Mouse (Mus musculus) myocyte (in vitro differentiated cells): Measurements from ENCODE around the gene Filip1. TPM values are rescaled to one million over a fixed set of nuclear protein-coding genes. Genes with fewer than 3 reads are reported as not detected.

Source experiments
- H3K27me3 ChIP-seq: one replicate; pipeline ENCODE4 v1.6.1; 2011; ENCODE audit not compliant: control insufficient read depth, insufficient read depth, insufficient read length
- H3K36me3 ChIP-seq: one replicate; pipeline ENCODE4 v1.6.1; 2011; ENCODE audit not compliant: control insufficient read depth, insufficient read depth
- H3K4me2 ChIP-seq: one replicate; pipeline ENCODE4 v1.6.1; 2011; ENCODE audit warnings: low read depth, control low read depth
- H3K4me3 ChIP-seq: one replicate; pipeline ENCODE4 v1.5.1; 2011; ENCODE audit warnings: mild to moderate bottlenecking, control low read depth, moderate library complexity
- H3K79me2 ChIP-seq: one replicate; pipeline ENCODE4 v1.6.1; 2011; ENCODE audit not compliant: control insufficient read depth, insufficient read depth
- H3ac ChIP-seq: one replicate; pipeline ENCODE4 v1.6.1; 2011; ENCODE audit not compliant: control insufficient read depth, insufficient read length
- CEBPB ChIP-seq: IDR thresholded peaks from 2 replicates; pipeline ENCODE4 v1.6.1; 2011; ENCODE audit warnings: mild to moderate bottlenecking, moderate library complexity; ENCODE audit not compliant: poor library complexity, insufficient read depth, severe bottlenecking
- E2F4 ChIP-seq: IDR thresholded peaks from one replicate; pipeline ENCODE4 v1.6.1; 2011; ENCODE audit warnings: mild to moderate bottlenecking, control low read depth, moderate library complexity; ENCODE audit not compliant: insufficient read depth
- MAX ChIP-seq: IDR thresholded peaks from one replicate; pipeline ENCODE4 v1.6.1; 2011; ENCODE audit warnings: low read depth, mild to moderate bottlenecking, control low read depth
- MYOD1 ChIP-seq, 3 experiments: IDR thresholded peaks; one replicate each; pipeline ENCODE4 v1.6.1; 2011; ENCODE audit warnings: control low read depth in 2 of 3, low read depth in 2 of 3, mild to moderate bottlenecking in 2 of 3, moderate library complexity in 1 of 3; ENCODE audit not compliant: insufficient read length in 2 of 3, control insufficient read depth in 1 of 3
- MYOG ChIP-seq, 3 experiments: IDR thresholded peaks; one replicate each; pipeline ENCODE4 v1.6.1; 2011; ENCODE audit warnings: control low read depth in 2 of 3, low read depth in 2 of 3, mild to moderate bottlenecking in 2 of 3; ENCODE audit not compliant: insufficient read length in 2 of 3, control insufficient read depth in 1 of 3, insufficient read depth in 1 of 3
- POLR2A ChIP-seq: IDR thresholded peaks from one replicate; pipeline ENCODE4 v1.6.1; 2011; ENCODE audit warnings: low read depth, mild to moderate bottlenecking, control low read depth, moderate library complexity; ENCODE audit not compliant: insufficient read length
- POLR2AphosphoS2 ChIP-seq: IDR thresholded peaks from one replicate; pipeline ENCODE4 v1.6.1; 2011; ENCODE audit warnings: low read depth, control low read depth; ENCODE audit not compliant: insufficient read length
- REST ChIP-seq: IDR thresholded peaks from one replicate; pipeline ENCODE4 v1.6.1; 2011; ENCODE audit warnings: mild to moderate bottlenecking, control low read depth, moderate library complexity; ENCODE audit not compliant: insufficient read depth, insufficient read length
- SRF ChIP-seq: IDR thresholded peaks from one replicate; pipeline ENCODE4 v1.6.1; 2011; ENCODE audit warnings: low read depth; ENCODE audit not compliant: control insufficient read depth, insufficient read length
- TCF12 ChIP-seq: IDR thresholded peaks from one replicate; pipeline ENCODE4 v1.6.1; 2011; ENCODE audit warnings: mild to moderate bottlenecking, control low read depth; ENCODE audit not compliant: poor library complexity, insufficient read depth, severe bottlenecking
- TCF3 ChIP-seq: IDR thresholded peaks from one replicate; pipeline ENCODE4 v1.6.1; 2011; ENCODE audit warnings: low read depth, control low read depth; ENCODE audit not compliant: insufficient read length
- USF1 ChIP-seq: IDR thresholded peaks from one replicate; pipeline ENCODE4 v1.6.1; 2011; ENCODE audit warnings: low read depth, mild to moderate bottlenecking, control low read depth, moderate library complexity
- polyA plus RNA-seq: library from polyadenylated mRNA; unstranded; fragments of >200 nt; fragmentation: generic; extraction: Trizol; gene quantifications from one replicate; pipeline ENCODE4 v1.2.1, GENCODE M21; 2012; ENCODE audit warnings: missing spikeins

The Filip1 gene
- polyA plus RNA-seq, 1 experiment: 7.0 TPM

DNA sequence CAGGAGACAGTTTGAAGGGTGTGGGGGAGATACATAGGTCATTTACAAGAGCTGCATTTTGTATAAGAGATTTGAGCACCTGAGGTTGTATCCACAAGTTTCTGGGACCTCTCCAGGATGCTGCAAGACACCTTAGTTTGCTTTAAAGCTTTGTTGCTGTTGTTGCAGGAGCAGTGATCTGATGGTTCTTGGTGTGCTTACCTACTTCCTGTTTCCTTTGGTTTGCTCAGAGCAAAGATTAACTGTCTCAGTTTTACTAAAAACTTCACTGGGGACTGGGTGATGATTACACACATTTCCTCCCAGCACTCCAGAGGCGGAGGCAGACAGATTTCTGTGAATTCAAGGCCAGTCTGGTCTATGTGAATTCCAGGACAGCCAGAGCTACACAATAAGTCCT is 217.6 kb downstream of the Filip1 start:
- H3K4me3 ChIP-seq: no peak overlapping the region
- TF ChIP-seq E2F4 (no peak), USF1 (no peak), MYOG (IDR thresholded peaks at IDR 0.05; ENCODE audit: control insufficient read depth in 1 of 3, insufficient read depth in 1 of 3, insufficient read length in 2 of 3, low read depth in 2 of 3) (no peak), POLR2A (no peak), MAX (no peak)
- H3K79me2 ChIP-seq: peaks cover 36% of the 10 kb centered on the region
- H3K4me2 ChIP-seq: no peak overlapping the region
- no peaks in the 10 kb centered on the region for H3K36me3 ChIP-seq
- peaks cover 5% of the 10 kb centered on the region for H3K27me3 ChIP-seq
- H3ac ChIP-seq: no peak overlapping the region

- Histone ChIP-seq H3K36me3 (no peaks in the 10 kb centered on the region), H3K4me2 (peak within 1 kb of the TSS; percentile 95), H3K4me3 (peak within 1 kb of the TSS; percentile 67), H3ac (peak within 1 kb of the TSS; percentile 78), H3K27me3 (no peaks in the 10 kb centered on the region), H3K79me2 (peaks cover 55% of the 10 kb centered on the region)
- no peak for TF ChIP-seq USF1
- TF ChIP-seq TCF3: no peak
- peak in 1 of 3 experiments; percentile 6 for TF ChIP-seq MYOG (IDR thresholded peaks at IDR 0.05; ENCODE audit: control insufficient read depth in 1 of 3, insufficient read depth in 1 of 3, insufficient read length in 2 of 3, low read depth in 2 of 3)
- peak; percentile 83 for TF ChIP-seq POLR2AphosphoS2
- TF ChIP-seq POLR2A: peak; percentile 77
- TF ChIP-seq MYOD1 (IDR thresholded peaks at IDR 0.05; ENCODE audit: control insufficient read depth in 1 of 3, insufficient read length in 2 of 3, low read depth in 2 of 3): peak in 1 of 3 experiments; percentile 15
- TF ChIP-seq TCF12: no peak
These were observed 219.5 kb downstream of the Filip1 start, which contains the start of gene Tmem30a for GRCm38 (mm10) chr9:79792841-79793835. Tmem30a (minus strand) TSS chr9:79793507.

DNA sequence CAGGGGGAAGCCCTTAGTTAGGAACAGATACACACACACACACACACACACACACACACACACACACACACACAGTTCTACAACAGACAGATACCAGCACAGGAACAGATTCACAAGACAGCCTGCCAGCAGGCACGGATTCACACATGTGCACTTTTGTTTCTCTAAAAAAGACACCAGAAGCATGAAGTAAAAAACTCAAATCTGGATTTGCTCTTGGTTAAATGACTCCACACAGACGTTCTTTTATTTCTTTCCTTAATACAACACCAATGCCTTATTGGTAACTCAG is 226.9 kb downstream of the Filip1 start:
- peaks cover 93% of the 10 kb centered on the region for H3K79me2 ChIP-seq
- H3ac ChIP-seq: no peak overlapping the region
- H3K4me2 ChIP-seq: no peak overlapping the region
- no peak overlapping the region for H3K4me3 ChIP-seq
- H3K27me3 ChIP-seq: no peaks in the 10 kb centered on the region
- no peak for TF ChIP-seq MYOG (IDR thresholded peaks at IDR 0.05; ENCODE audit: control insufficient read depth in 1 of 3, insufficient read depth in 1 of 3, insufficient read length in 2 of 3, low read depth in 2 of 3)
- TF ChIP-seq TCF3: no peak
- TF ChIP-seq MAX: no peak
- TF ChIP-seq MYOD1 (IDR thresholded peaks at IDR 0.05; ENCODE audit: control insufficient read depth in 1 of 3, insufficient read length in 2 of 3, low read depth in 2 of 3): no peak
- TF ChIP-seq CEBPB: no peak
- no peak for TF ChIP-seq POLR2A
- no peak for TF ChIP-seq USF1
- TF ChIP-seq SRF: no peak
- no peak for TF ChIP-seq REST
- TF ChIP-seq POLR2AphosphoS2: no peak
- TF ChIP-seq TCF12: no peak
- no peak for TF ChIP-seq E2F4
- no peaks in the 10 kb centered on the region for H3K36me3 ChIP-seq

- Histone ChIP-seq H3ac (no peak overlapping the region), H3K4me3 (no peak overlapping the region), H3K36me3 (no peaks in the 10 kb centered on the region), H3K4me2 (no peak overlapping the region), H3K27me3 (no peaks in the 10 kb centered on the region), H3K79me2 (peaks cover 91% of the 10 kb centered on the region)
- no peak for TF ChIP-seq E2F4
- TF ChIP-seq MYOG (IDR thresholded peaks at IDR 0.05; ENCODE audit: control insufficient read depth in 1 of 3, insufficient read depth in 1 of 3, insufficient read length in 2 of 3, low read depth in 2 of 3): no peak
- no peak for TF ChIP-seq SRF
- TF ChIP-seq POLR2AphosphoS2: no peak
- no peak for TF ChIP-seq MAX
- TF ChIP-seq TCF12: no peak
- TF ChIP-seq REST: no peak
- TF ChIP-seq CEBPB: no peak
These were observed 227.5 kb downstream of the Filip1 start for GRCm38 (mm10) chr9:79784934-79785793.
